Mouse (Mus musculus): Measurements from ENCODE around the gene Mixl1. TPM values are rescaled to one million over a fixed set of nuclear protein-coding genes. Genes with fewer than 3 reads are reported as not detected.

Gene Mixl1
- 0.04 TPM in 1 of 2 replicates, not detected in the other for polyA plus RNA-seq (2012; rRNA removed)

DNA sequence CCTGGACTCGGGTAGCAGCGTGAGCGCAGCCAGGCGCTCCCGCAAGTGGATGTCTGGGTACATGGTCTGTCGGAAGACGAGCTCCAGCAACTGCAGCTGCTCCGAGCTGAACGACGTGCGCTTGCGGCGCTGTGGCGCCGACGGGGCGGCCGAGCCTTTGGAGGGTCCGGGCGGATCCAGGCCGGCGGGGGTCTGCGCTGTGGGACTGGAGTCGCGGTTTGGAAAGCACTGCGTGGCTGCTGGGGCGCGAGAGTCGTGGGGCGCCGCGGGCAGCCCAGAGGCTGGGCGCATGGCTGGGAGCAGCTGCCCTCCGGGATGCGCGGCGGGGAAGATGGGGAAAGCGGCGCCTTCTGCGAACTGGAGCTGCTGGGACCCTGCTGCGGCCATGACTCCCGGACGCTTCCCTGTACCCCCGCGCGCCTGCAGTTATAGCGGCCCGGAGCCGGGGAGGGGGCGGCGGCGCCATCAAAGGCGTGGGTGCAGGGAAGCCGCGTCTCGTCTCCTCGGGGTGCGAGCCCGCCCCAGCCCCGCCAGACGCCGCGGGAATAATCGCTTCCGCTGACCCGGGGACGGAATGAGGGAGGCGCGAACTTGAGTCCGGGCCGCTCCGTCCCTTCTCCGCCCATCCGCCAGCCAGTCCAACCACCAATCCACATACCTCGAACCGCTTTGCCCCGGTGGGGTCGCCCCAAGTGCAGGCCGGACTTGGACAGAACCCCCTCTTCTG, at the start of gene Mixl1:
Gene Mixl1, minus strand, starts transcription at position 409 of the 727 bp plus-strand sequence.
- Histone ChIP-seq H3K4me1 (ENCODE audit: control insufficient read depth, insufficient read depth, insufficient read length) (no peaks in the 10 kb centered on the region; the same call in 1 of the 2 replicates), H3K27me3 (ENCODE audit: control insufficient read depth, insufficient read depth, low read length) (peaks cover 8% of the 10 kb centered on the region), H3K4me3 (ENCODE audit: extremely low read depth, insufficient read depth, insufficient read length) (0 out of 2 replicates have a peak within 1 kb of the TSS, but pooled peaks have one; percentile 1), H3K27ac (ENCODE audit: insufficient read depth, low read length) (no peak within 1 kb of the TSS), H3K36me3 (ENCODE audit: control insufficient read depth, insufficient read depth, low read length) (no peaks in the 10 kb centered on the region; the same call in 1 of the 2 replicates)
- TF ChIP-seq CTCF (IDR thresholded peaks at IDR 0.05; ENCODE audit: extremely low read depth, insufficient read depth, insufficient read length, insufficient replicate concordance) (no peak), POLR2A (IDR thresholded peaks at IDR 0.05; ENCODE audit: low read depth, low read length) (no peak)
- 7% methylated on average over 78 of the region's 79 CpGs for WGBS
- DNase-seq (ENCODE audit: low read depth in 1 of 2, low spot score in 2 of 2) = no peak

- no peak for DNase-seq (ENCODE audit: low read depth in 1 of 2, low spot score in 2 of 2)
- no peak overlapping the region for H3K27ac ChIP-seq (ENCODE audit: insufficient read depth, low read length)
- TF ChIP-seq POLR2A (IDR thresholded peaks at IDR 0.05; ENCODE audit: low read depth, low read length) = no peak
- no peak for TF ChIP-seq CTCF (IDR thresholded peaks at IDR 0.05; ENCODE audit: extremely low read depth, insufficient read depth, insufficient read length, insufficient replicate concordance)
- no peaks in the 10 kb centered on the region; the same call in 1 of the 2 replicates for H3K36me3 ChIP-seq (ENCODE audit: control insufficient read depth, insufficient read depth, low read length)
- no peak overlapping the region for H3K4me3 ChIP-seq (ENCODE audit: extremely low read depth, insufficient read depth, insufficient read length)
- H3K4me1 ChIP-seq (ENCODE audit: control insufficient read depth, insufficient read depth, insufficient read length) = peaks cover 18% of the 10 kb centered on the region
- WGBS = 92% methylated on average over 3 of the region's 3 CpGs
- H3K27me3 ChIP-seq (ENCODE audit: control insufficient read depth, insufficient read depth, low read length) = no peaks in the 10 kb centered on the region
Measured at GRCm38 (mm10) chr1:180729231-180729630, 32.4 kb upstream of the Mixl1 start.

DNA sequence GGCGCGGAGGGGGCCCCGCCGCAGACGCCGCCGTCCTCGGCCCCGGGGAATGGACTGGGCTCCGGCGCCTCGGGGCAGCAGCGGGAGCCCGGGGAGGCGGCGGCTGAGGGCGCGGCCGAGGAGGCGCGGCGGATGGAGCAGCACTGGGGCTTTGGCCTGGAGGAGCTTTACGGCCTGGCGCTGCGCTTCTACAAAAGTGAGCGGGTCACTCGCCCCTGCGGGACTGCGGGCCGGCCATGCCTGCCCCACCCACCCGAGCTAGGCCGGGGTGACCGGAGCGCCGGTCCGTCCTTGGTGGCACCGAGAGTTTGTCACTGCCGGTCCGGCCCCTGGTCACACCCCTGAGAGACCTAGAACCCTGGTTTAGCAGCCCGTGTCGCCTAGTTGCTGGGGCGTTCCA, 29.3 kb upstream of the Mixl1 start:
- under 1% methylated on average over 42 of the region's 42 CpGs for WGBS
- H3K27me3 ChIP-seq (ENCODE audit: control insufficient read depth, insufficient read depth, low read length) = no peaks in the 10 kb centered on the region
- H3K27ac ChIP-seq (ENCODE audit: insufficient read depth, low read length) = peak overlapping the region; percentile 85
- peaks cover 18% of the 10 kb centered on the region for H3K4me1 ChIP-seq (ENCODE audit: control insufficient read depth, insufficient read depth, insufficient read length)
- H3K4me3 ChIP-seq (ENCODE audit: extremely low read depth, insufficient read depth, insufficient read length) = peak overlapping the region; percentile 89
- peak in 1 of 2 experiments; percentile 33 for DNase-seq (ENCODE audit: low read depth in 1 of 2, low spot score in 2 of 2)
- TF ChIP-seq POLR2A (IDR thresholded peaks at IDR 0.05; ENCODE audit: low read depth, low read length) = no peak
- no peak for TF ChIP-seq CTCF (IDR thresholded peaks at IDR 0.05; ENCODE audit: extremely low read depth, insufficient read depth, insufficient read length, insufficient replicate concordance)
- no peaks in the 10 kb centered on the region for H3K36me3 ChIP-seq (ENCODE audit: control insufficient read depth, insufficient read depth, low read length)

- TF ChIP-seq CTCF (IDR thresholded peaks at IDR 0.05; ENCODE audit: extremely low read depth, insufficient read depth, insufficient read length, insufficient replicate concordance) (no peak), POLR2A (IDR thresholded peaks at IDR 0.05; ENCODE audit: low read depth, low read length) (peak; percentile 91)
- peak within 1 kb of the TSS; percentile 89 for H3K4me3 ChIP-seq (ENCODE audit: extremely low read depth, insufficient read depth, insufficient read length)
- peak within 1 kb of the TSS; percentile 85 for H3K27ac ChIP-seq (ENCODE audit: insufficient read depth, low read length)
- H3K27me3 ChIP-seq (ENCODE audit: control insufficient read depth, insufficient read depth, low read length) = no peaks in the 10 kb centered on the region
- no peaks in the 10 kb centered on the region for H3K36me3 ChIP-seq (ENCODE audit: control insufficient read depth, insufficient read depth, low read length)
- DNase-seq (ENCODE audit: low read depth in 1 of 2, low spot score in 2 of 2) = peak; percentile 71 to 90
- H3K4me1 ChIP-seq (ENCODE audit: control insufficient read depth, insufficient read depth, insufficient read length) = peaks cover 18% of the 10 kb centered on the region
- under 1% methylated on average over 50 of the region's 52 CpGs for WGBS
Measured at GRCm38 (mm10) chr1:180725704-180726179, 28.9 kb upstream of the Mixl1 start, which contains the start of gene Acbd3. TSS of gene Acbd3 (plus strand) at chr1:180726043.

DNA sequence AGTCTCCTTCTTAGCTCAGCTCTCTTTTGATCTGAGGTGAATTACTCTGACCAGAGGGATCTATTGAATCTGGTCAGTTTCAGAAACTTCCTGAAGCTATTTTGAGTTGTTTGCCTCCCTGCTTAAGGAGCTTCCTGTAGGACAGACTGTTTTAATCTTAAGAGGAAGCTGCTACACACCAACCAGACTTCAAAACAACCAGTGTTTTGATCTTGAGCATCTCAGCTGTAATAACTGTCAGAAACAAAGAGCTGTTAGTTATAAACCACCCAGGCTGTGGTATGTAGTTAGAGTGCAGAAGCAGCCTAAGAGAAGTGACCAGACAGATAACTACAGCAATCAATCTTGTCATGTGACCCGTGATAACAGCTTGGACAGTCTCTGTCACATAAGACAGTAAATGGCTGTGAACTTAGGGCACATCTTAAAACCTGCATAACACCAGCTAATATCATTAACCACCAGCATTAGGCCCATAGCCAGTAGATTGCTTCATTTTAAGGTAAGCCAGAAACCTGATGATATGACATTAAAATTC, 26.9 kb upstream of the Mixl1 start:
- H3K27me3 ChIP-seq (ENCODE audit: control insufficient read depth, insufficient read depth, low read length) = no peaks in the 10 kb centered on the region
- DNase-seq (ENCODE audit: low read depth in 1 of 2, low spot score in 2 of 2) = no peak
- H3K27ac ChIP-seq (ENCODE audit: insufficient read depth, low read length) = peak overlapping the region; percentile 53; the same call in 1 of the 2 replicates
- no peak for TF ChIP-seq CTCF (IDR thresholded peaks at IDR 0.05; ENCODE audit: extremely low read depth, insufficient read depth, insufficient read length, insufficient replicate concordance)
- TF ChIP-seq POLR2A (IDR thresholded peaks at IDR 0.05; ENCODE audit: low read depth, low read length) = no peak
- no peaks in the 10 kb centered on the region for H3K36me3 ChIP-seq (ENCODE audit: control insufficient read depth, insufficient read depth, low read length)
- no peak overlapping the region for H3K4me3 ChIP-seq (ENCODE audit: extremely low read depth, insufficient read depth, insufficient read length)
- peaks cover 14% of the 10 kb centered on the region for H3K4me1 ChIP-seq (ENCODE audit: control insufficient read depth, insufficient read depth, insufficient read length)
- 19% methylated on average over 1 of the region's 1 CpGs for WGBS

- H3K27ac ChIP-seq (ENCODE audit: insufficient read depth, low read length) = no peak overlapping the region
- DNase-seq (ENCODE audit: low read depth in 1 of 2, low spot score in 2 of 2) = no peak
Measured at GRCm38 (mm10) chr1:180722608-180723007, 25.8 kb upstream of the Mixl1 start.

More at GRCm38 (mm10) chr1:180722608-180723007, 25.8 kb upstream of the Mixl1 start:
- no peak for TF ChIP-seq CTCF (IDR thresholded peaks at IDR 0.05; ENCODE audit: extremely low read depth, insufficient read depth, insufficient read length, insufficient replicate concordance)
- no peak for TF ChIP-seq POLR2A (IDR thresholded peaks at IDR 0.05; ENCODE audit: low read depth, low read length)
- WGBS = 62% methylated on average over 1 of the region's 1 CpGs
- Histone ChIP-seq H3K36me3 (ENCODE audit: control insufficient read depth, insufficient read depth, low read length) (no peaks in the 10 kb centered on the region), H3K27me3 (ENCODE audit: control insufficient read depth, insufficient read depth, low read length) (no peaks in the 10 kb centered on the region), H3K4me3 (ENCODE audit: extremely low read depth, insufficient read depth, insufficient read length) (no peak overlapping the region), H3K4me1 (ENCODE audit: control insufficient read depth, insufficient read depth, insufficient read length) (peaks cover 10% of the 10 kb centered on the region)

Data from spleen, adult 2 months (tissue).